Mouse (Mus musculus): ENCODE measurements at regions not wholly inside any gene's neighbourhood (a gene's known extent, or its start where the extent isn't known, plus 50 kb on each side); places are given as distances from the start of the nearest gene placed in this dataset.

DNA sequence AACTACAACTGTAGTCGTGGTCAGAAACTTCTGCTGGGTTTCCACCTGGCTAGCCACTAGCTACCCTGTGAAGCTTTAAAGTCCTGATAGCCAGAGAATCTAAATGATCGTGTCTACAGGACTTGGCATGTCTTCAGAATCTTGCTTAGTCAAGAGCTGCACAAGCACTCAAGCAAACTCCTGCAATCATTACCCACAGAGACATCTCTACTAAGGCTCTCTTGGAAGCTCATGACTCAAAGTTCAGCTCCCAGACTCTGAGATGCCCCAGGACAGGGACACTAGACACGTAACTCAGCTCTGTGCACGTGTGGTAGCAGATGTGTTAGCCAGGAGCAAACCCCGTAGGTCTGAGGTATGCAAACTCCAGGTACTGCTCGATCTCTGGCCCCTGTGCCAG lies 242.2 kb downstream of the Rybp start:
- no peak for DNase-seq

DNA sequence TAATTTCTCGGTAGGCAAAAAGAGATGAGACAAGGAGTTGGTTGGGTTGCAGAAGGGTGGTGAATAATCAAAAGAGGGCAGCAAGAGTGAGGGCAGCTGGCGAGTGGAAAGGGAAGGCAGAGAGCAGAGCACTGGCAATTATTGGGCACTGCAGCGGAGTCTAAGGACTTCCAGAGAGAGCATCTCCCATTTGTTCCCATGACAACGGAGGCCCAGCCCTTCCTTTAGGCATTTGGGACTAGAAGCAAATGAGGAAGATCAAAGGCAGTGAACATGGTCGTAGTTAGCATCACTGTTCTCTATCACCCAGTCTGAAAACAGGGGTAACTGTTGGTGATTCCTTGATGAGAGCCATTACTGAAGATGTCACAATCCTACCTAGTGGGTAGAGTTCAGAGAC lies 246.1 kb downstream of the Rybp start:
- no peak for DNase-seq

DNA sequence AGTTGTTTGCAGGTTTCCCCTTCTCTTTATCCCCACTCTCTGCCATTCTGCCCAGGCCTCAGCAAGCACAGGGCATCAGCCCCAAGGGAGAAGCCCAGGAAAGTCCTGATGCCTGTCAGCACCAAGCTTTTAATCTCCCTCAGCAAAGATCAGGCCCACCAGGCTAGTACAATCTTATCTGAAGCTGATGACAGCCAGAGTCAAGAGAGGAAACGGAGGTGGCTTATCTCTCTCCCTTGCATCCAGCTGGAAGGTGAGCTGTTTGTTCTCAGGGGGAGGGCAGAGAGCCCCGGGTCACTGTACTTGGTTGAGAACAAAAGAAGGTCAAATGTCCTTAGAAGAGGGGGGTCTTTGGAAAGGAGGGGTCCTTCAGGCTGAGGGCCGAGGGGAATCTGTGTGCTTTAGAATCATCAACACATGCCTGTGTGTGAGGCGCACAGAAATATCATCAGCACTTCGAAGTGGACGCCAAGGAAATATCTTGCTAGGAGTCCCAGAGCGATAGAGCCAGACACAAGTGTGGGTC lies 246.8 kb downstream of the Rybp start:
- no peak for DNase-seq

DNA sequence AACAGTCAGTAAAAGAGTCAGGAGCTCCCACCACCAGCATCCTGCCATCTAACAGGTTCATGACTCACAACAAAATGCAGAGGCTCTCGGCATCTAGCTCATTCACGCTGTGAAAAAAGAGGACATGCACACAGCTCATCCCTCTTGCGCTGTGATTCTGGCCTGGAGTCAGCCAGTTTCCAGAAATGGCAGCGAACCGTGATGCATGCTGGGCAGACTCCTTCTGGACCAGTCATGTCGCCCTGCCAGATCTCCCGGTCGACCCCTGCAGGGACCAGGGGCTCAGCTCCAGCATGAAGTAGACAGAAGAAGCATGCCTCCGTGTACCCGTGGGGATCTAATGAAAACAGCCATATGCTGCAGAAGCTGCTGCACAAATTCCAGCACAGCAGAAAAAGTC lies 254.6 kb downstream of the Rybp start:
- DNase-seq, result peak; percentile 8

DNA sequence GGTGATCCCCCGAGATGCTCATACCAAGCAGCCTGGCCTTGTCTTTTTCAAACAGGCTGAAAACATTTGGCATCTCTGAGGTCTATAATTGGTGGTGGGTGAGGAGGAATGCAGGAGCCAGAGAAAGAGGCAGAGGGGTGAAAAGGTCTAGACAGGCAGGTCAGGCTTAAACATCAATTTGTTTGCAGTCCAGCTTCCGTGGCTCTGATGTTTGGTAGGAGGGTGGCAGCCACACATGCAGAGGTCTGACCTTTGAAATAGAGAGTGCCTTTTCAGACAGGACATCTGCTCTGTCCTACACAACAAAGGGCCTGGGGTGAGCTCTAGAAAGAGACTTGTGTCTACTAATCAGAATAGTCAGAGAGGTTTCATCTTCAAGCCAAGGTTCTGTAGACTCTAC lies 256.8 kb downstream of the Rybp start:
- DNase-seq, result no peak

DNA sequence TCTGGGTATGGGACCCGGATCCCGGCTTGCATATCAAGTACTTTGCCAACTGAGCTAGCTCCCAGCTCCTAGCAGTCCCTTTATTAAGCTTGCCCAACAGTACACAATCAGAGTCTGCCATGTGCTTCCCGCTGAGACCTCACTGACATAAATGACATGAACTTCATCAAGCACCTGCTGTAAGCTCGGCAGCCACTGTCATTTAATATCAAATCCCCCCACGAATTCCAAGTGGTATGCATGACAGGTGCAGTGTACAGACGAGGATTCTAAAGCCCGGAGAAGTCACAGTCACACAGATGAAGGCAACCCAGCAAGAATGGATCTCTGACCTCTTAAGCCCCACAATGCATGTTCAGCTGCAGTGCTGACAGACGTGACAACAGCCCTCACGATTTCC lies 257.3 kb downstream of the Rybp start:
- DNase-seq, result no peak

DNA sequence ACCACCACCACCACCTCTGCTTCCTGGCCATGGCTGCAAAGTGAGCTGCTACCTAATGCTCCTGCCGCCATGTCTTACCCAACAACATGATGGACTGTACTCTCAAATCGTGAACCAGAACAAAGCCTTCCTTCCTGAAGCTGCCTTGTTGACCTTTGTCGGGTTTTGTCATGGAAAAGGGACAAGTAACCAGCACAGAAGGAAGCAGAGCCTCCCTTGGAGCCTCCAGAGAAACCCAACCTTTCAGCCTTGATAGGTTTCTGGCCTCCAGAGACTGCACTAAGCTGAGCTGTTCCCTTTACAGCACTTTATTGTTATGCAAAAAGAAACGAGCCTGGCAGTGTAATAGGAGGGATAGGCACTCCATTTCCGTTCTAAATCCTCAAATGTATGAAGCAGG lies 259.8 kb downstream of the Rybp start:
- no peak for DNase-seq

DNA sequence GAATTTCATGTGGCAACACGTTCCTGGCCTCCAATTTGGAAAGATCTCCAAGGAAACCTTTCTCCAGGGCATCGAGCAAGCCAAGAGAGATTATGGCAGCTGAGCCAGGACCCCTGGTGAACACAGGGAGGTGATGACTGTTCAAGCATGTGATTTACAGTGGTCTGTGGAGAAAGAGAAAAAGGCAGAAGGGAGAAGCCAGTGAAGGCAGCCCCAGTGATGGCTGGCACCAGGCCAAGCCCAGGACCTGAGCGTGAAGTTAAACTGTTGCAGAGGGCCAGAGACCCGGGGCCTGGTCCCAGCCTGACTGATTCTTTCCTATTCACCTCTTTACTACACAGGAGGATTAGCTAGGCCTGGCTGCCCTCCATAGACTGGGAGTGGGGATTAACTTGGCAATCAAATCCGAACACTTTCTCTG lies 261.7 kb downstream of the Rybp start:
- DNase-seq, result no peak

DNA sequence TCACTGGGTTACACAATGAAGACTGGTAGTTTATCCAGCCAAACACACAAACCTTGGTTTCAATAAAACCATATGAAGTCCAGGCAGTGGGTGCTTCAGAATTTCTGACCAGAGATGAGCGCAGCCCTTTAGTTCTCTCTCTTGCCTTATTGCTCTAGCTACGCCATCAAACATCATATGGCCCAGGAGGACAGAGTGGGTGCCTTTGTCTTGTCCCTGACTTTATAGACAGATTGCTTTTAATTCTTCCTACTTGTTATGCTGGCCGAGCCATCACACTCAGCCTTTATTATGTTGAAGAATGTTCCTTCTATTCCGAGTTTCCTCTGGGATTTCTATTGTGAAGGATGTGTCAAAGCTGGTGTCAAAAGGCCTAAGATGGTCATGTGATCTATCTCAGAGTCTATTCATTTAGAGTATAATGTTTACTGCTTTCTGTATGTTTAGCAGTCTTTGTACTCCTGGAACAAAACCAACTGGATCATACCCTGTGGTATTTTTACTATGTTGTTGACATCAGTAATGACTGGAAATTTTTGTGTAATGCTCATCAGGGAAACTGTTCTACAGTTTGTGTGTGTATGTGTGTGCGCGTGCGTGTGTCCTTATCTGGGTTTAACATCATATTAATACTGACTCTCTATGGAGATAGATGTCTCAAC lies 263.7 kb downstream of the Rybp start:
- DNase-seq, result no peak

DNA sequence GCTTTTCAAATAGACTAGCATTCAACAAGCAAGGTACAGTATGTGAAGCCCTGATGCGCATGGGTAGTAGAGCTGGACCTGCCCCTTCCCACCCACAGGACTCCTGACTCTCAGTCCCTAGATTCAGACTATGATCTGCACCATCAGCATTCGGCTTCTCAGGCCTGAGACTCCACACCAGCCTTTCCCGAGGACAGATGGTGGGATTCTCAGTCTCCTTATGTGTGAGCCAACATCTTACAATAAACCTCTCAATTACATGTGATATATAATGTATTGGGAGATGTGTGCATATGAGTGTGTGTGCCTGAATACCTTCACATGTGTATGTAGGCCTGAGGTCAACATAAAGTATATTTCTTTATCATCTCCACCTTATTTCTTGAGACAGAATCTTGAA lies 268.3 kb downstream of the Rybp start:
- no peak for DNase-seq

DNA sequence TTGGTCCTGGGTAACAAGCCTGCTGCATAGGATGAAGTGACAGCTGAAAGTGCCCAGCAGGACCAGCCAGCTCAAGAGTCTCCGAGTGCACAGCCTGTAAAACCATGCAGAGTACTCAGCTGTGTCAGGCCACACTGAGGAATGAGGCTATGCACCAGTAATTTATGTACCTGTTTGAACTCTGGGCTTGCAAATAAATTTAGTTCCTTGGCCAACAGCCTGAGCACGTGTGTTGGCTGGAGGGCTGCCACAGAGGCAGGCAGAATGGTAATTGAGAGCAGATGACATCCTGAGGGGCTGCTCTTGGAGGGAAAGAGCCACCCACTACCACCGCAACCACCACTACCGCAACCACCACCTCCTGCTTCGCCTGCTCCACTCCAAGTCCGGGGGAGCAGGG lies 273.3 kb downstream of the Rybp start:
- peak; percentile 42 for DNase-seq

DNA sequence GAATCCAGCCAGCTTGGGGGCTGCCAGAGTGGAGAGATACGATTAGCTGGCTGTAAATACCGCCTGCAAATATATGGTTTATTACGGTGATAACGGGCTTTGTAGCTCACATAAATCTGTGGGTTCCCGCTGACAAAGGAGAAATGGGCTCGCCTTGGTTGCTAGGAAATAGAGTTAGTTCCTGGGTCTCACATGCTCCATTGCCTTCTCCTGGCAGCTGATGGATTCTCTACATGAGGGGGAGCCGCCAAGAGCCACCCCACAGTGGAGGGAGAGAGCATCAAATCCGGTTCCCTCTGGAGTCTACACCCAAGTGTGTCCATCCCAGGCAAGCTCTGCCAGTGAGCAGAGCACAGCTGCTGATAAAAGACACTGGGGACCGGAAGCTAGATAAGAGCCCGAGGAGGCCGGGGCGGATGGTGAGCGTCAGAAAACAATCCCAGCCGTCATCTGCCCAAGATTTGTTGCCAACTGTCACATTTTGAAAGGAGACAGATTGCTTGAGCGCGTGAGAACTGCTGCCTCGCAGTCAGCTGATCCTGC lies 275.7 kb downstream of the Rybp start:
- DNase-seq, result peak; percentile 15

DNA sequence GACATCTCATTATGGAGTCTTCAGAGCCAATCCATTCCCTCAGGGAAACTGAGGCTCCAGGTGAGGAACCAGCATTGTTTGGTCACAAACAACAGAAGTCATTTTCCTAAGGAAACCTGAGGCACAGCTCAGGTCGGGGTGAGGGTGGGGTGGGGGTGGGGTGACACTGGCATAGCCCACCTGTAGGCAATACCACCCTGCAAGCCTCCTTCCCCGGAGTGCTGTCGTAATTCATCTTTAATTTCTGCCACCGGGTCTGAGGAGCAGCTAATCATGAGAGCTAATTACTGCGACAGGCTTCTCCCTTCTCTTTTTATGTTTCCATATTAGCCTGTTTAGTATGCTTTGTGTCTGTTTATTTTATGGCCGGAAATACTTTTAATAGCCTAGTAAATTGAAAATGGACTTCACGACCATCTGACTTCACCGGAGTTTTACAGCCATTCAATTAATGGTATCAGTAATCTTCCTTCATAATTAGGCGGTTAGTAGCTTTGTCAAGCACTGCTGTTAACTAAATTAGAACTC lies 276.3 kb downstream of the Rybp start:
- no peak for DNase-seq

DNA sequence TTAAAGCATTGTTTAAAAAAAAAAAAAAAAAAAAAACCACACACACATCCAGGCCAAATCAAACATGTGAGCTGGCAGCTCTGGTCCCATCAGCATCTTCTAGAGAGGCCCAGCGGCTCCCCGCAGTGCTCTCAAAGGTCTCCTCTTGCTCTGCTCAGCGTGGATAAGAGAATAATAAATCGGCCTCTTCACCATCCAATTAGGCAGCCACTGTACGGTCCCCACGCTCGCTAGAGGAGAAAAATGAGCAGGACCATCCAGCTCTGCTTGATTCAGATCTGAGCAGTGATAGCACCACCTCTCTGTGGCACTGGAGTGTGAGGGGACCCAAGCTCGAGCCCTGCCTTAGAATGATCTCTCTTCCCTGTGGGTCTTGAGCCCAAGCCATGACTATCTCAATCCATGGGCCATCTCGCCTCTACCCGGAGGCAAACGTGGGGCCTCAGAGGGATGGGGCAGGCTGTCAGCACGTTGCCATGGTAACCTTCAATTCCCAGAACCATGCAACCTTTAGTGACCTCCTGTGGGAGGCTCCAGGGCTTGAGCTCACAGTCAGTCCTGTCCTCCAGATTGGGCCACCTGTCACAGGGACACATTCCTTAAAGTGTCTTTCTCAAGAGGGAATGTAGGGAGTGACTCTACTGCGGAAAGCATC lies 273.6 kb upstream of the Prok2 start:
- no peak for DNase-seq

DNA sequence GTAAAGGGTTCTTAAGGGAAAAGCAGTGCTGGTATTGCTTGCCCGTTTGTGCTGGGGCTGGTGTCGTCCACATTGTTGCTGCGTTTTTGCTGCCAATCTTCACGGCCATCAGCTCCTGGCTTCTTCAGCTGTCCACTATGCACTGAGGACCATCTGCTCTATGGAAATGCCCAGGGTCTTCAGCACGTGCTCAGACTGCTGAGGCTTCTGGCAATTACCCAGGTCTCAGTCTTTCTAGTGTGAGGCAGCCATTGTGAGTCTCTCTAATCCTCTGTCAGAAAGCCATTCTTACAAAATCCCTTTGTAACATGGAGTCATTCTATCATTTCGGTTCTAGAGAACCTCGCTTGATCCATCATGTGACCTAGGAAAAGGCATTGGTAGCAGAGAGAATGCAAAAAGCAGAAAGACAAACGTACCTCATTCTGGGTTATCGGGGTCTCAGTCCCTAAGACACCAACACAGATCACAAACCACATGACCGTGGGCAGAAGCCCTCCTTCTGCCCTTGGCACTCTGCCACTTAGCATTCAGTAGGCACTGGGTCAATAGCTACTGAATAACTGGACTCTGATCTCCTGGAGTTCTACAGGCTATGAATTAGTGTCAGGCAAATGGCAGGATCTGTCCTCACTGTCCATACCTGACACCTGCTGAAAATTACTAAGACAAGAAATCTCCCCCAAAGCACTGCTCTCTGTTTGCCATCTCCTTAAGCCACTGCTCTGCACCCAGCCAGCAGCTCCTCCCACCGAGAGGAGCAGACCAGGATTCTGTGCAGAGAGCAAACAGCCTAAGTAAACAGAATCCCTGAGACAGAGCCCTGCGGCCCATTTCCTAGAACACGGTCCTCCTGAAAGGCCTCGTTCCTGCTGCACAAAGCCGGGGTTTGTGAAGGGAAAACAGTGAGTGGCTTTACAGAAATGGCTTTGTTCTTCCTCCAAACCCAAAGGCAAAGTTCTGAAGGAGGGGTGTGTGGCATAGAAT lies 270.1 kb upstream of the Prok2 start:
- no peak for DNase-seq

DNA sequence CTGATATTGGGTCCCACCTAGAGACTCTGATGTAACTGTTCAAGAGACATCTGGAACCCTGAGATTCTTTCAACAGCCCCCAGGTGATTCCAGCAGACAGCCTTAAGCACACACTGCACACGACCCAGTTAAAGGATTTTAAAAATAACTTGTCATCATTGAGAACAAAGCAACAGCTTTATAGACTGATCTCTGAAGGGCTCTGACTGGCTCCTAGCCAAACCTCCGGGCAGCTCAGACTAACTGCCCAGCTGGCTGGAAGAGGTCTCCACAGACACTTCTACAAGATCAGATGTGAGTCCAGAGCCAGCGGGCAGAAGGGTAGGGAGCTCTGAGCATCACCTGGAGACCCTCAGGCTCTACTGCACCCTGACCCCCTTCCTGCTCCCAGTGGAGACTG lies 267.8 kb upstream of the Prok2 start:
- peak; percentile 35 for DNase-seq

DNA sequence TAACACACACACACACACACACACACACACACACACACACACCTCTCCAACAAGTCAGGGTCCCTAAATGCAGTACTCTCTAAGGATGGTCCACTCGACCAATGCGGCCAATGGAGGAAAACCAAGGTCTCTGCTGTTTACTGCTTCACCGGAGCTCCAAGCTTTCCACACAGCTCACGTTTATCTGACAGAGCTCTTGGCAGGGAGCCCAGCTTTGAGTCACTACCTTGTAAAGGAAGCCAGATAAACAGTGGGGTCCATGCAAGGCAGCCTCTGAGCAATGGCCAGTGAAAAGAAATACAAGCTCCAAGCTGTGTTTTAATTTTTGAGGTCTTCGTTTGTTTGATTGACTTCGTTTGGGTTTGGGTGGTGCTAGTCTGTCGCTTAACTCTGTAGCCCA lies 264.9 kb upstream of the Prok2 start:
- peak; percentile 96 for DNase-seq

DNA sequence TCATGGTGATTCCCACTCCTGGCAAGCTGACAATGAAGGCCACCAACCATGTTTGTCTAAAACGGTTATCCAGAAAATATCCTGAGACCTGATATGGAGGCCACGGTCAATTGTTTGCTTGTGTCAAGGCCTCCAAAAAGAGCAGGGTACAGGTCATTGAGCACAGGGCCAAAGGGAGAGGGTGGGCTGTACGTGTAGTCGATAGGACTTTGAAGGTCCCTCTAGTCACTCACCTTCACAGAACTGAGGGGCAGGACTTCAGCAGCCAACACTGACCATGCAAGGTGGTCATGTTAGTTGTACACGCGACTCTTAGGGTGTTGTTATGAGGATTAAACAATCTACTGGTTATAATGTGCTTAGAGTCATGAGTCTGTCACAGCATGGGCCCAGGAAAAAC lies 264.4 kb upstream of the Prok2 start:
- no peak for DNase-seq

DNA sequence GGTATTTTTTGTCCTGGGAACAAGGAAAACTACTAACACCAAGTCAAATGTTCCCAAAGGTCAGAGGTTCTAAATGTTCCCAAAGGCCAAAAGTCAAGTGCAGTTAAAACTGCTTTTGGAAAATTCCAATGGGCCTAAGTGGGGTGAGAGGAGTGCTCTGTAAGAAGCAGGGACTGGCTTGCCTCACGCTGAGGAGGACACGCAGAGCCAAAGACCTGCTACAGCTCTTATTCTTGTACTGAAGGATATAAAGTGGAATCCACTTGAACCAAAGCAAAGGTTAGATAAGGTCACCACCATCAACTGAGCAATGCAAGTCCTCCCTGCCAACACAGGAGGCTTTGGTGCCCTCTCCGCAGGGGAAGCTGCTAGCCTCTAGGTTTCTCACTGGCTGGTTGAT lies 260.3 kb upstream of the Prok2 start:
- no peak for DNase-seq

DNA sequence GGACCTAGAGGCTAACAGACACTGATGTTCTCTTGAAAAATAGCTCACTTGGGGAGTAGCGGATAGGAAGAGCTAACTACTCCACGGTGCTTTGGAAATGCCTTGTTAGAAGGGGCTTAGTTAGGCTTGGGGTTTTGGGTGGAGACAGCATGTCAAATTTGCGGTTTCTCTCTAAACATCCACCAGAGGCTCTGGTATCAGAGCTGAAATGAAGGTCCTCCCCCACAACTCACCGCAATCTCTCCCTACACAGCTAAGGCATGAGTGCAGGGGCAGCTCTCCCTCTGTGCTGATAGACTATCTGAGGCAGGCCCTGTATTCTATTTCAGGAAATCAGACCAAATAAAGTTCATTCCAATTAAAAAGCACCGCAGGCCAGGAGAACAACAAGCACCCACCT lies 259.1 kb upstream of the Prok2 start:
- DNase-seq, result no peak

DNA sequence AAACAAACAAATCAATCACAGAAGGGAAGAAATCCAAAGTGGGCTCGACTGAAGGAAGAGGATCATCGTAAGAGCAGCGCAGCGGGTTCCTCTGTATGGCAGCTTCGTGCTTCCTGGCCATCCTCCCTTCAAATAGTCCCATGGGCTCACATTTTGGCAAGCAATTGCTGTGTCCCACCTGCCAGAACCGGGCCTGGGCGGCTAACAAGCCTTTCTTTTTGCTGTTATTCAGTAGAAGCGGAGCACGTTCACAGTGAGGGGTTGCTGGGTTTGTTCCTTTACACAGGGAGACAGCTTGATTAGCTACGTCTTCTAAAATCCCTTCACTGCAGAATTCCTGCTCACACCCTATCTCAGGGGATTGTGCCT lies 258.6 kb upstream of the Prok2 start:
- no peak for DNase-seq

DNA sequence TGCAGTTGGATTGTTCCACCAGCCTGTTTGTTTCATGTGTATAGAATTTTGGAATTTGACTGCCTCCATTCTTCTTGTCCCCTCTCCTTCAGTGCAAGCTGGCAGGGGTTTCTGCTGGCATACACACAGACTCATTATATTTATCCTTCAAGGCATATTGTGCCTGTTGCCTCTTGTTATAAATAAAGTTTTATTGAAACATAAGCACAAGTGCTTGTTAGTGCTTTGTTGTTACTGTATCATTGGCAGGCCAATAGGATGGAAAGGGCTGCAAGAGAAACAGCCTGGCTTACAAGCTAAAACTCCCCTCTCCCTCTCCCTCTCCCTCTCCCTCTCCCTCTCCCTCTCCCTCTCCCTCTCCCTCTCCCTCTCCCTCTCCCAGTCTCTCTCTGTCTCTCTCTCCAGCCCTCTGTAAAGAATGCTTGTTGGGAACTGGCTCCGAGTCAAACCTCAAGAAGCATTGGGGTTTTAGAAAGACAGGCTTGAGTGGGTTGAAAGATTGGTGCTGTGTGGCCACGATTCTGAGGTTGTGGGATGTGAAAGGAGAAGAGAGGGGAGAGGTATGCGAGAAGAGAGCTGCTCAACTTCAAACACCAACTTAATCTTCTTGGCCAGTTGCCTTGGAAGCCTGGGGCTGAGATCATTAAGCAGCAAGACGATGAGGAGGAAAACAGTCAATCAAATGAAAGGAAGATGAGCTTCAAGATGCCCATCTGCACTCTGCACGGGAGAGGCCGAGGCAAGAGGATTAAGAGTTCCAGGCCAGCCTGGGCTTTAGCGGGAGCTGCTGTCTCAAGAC lies 258.1 kb upstream of the Prok2 start:
- no peak for DNase-seq

All from adrenal gland, postnatal 25 days (tissue).